Mouse (Mus musculus) lung, embryonic 14.5 days (tissue): ENCODE measurements around the gene Atp1a2. TPM values are rescaled to one million over a fixed set of nuclear protein-coding genes. Genes with fewer than 3 reads are reported as not detected.

Source experiments
- ATAC-seq: fragments of 200-750 bp; cut with Nextera tagmentation; 2 replicates; pipeline ENCODE4 v1.8.0; 2017; ENCODE audit warnings: mild to moderate bottlenecking, moderate TSS enrichment, moderate library complexity; ENCODE audit not compliant: insufficient read depth
- DNase-seq: peaks from one replicate; pipeline ENCODE4 v3.0.0-alpha.2; 2015
- H3K27ac ChIP-seq: fragments of 300-500 bp; sonication (generic); 2 replicates; pipeline ENCODE4 v1.5.1; 2014; ENCODE audit warnings: low read depth, mild to moderate bottlenecking, moderate library complexity
- H3K27me3 ChIP-seq: fragments of 300-500 bp; sonication (generic); 2 replicates; pipeline ENCODE4 v1.6.1; 2014; ENCODE audit warnings: low read length, control low read depth; ENCODE audit not compliant: insufficient read depth
- H3K36me3 ChIP-seq: fragments of 300-500 bp; sonication (generic); 2 replicates; pipeline ENCODE4 v1.6.1; 2014; ENCODE audit warnings: control low read depth; ENCODE audit not compliant: insufficient read depth
- H3K4me1 ChIP-seq: fragments of 300-500 bp; sonication (generic); 2 replicates; pipeline ENCODE4 v1.6.1; 2014; ENCODE audit warnings: antibody characterized with exemption, control low read depth; ENCODE audit not compliant: insufficient read depth
- H3K4me2 ChIP-seq: fragments of 300-500 bp; sonication (generic); 2 replicates; pipeline ENCODE4 v1.6.1; 2014; ENCODE audit warnings: mild to moderate bottlenecking
- H3K4me3 ChIP-seq: fragments of 300-500 bp; sonication (generic); 2 replicates; pipeline ENCODE4 v1.5.1; 2014; ENCODE audit warnings: low read depth, low read length
- H3K9ac ChIP-seq: fragments of 300-500 bp; sonication (generic); 2 replicates; pipeline ENCODE4 v1.6.1; 2014
- H3K9me3 ChIP-seq: fragments of 300-500 bp; sonication (generic); 2 replicates; pipeline ENCODE4 v1.6.1; 2016; ENCODE audit warnings: low read depth, low read length, control low read depth
- CTCF ChIP-seq: IDR thresholded peaks from 2 replicates; pipeline ENCODE4 v1.5.1; 2016; ENCODE audit warnings: antibody characterized with exemption, low read depth
- WGBS: fragments of 180-500 bp; shearing (Covaris S2); extraction: QIAGEN DNeasy Blood & Tissue Kit; methylation state at CpG from one replicate; pipeline ENCODE4 v1.1.7; 2014; 5-methylcytosine and 5-hydroxymethylcytosine counted together
- polyA plus RNA-seq: library from polyadenylated mRNA; unstranded; fragments of >200 nt; fragmentation: Nextera tagmentation; extraction: Ambion mirVana; gene quantifications from 2 replicates; pipeline ENCODE4 v1.2.1, GENCODE M21; 2014

Gene Atp1a2
- polyA plus RNA-seq, 1 experiment from 2014 or later, result 1.3 TPM

- peak overlapping the region; percentile 46 for H3K9ac ChIP-seq
- no peaks in the 10 kb centered on the region for H3K27me3 ChIP-seq
- H3K4me3 ChIP-seq, result peak overlapping the region; percentile 10; the same call in 1 of the 2 replicates
- no peaks in the 10 kb centered on the region for H3K36me3 ChIP-seq
- DNase-seq, result peak; percentile 99
- TF ChIP-seq CTCF, result peak; percentile 96
- peaks cover 8% of the 10 kb centered on the region for H3K4me1 ChIP-seq
- peak overlapping the region; percentile 65 for H3K27ac ChIP-seq
- no peaks in the 10 kb centered on the region for H3K9me3 ChIP-seq
- ATAC-seq, result peak; percentile 71
- under 1% methylated on average over 14 of the region's 14 CpGs for WGBS
- H3K4me2 ChIP-seq, result peak overlapping the region; percentile 57
Measured at GRCm38 (mm10) chr1:172309699-172310398, 12.0 kb upstream of the Atp1a2 start.

- DNase-seq, result no peak
- no peaks in the 10 kb centered on the region for H3K27me3 ChIP-seq
- no peaks in the 10 kb centered on the region for H3K36me3 ChIP-seq
- H3K9me3 ChIP-seq, result no peaks in the 10 kb centered on the region
- H3K4me1 ChIP-seq, result peaks cover 8% of the 10 kb centered on the region
- H3K4me2 ChIP-seq, result no peak overlapping the region
- peak overlapping the region; percentile 88 for H3K27ac ChIP-seq
- no peak overlapping the region for H3K9ac ChIP-seq
- TF ChIP-seq CTCF, result no peak
- ATAC-seq, result no peak
- no peak overlapping the region for H3K4me3 ChIP-seq
- 82% methylated on average over 1 of the region's 1 CpGs for WGBS
Measured at GRCm38 (mm10) chr1:172308409-172308808, 10.5 kb upstream of the Atp1a2 start.

GRCm38 (mm10) chr1:172307936-172308335 lies 10.1 kb upstream of the Atp1a2 start:
- H3K27ac ChIP-seq, result peak overlapping the region; percentile 88
- no peak overlapping the region for H3K4me2 ChIP-seq
- ATAC-seq (peak; percentile 33), DNase-seq (peak; percentile 75)
- no peaks in the 10 kb centered on the region for H3K36me3 ChIP-seq
- peaks cover 3% of the 10 kb centered on the region for H3K4me1 ChIP-seq
- WGBS, result 57% methylated on average over 10 of the region's 10 CpGs
- TF ChIP-seq CTCF, result no peak
- no peaks in the 10 kb centered on the region for H3K9me3 ChIP-seq
- no peak overlapping the region for H3K4me3 ChIP-seq
- H3K9ac ChIP-seq, result no peak overlapping the region
- H3K27me3 ChIP-seq, result no peaks in the 10 kb centered on the region

- TF ChIP-seq CTCF, result no peak
- H3K27ac ChIP-seq, result peak overlapping the region; percentile 88; the same call in 1 of the 2 replicates
- 58% methylated on average over 6 of the region's 6 CpGs for WGBS
Measured at GRCm38 (mm10) chr1:172306885-172307284, 9.0 kb upstream of the Atp1a2 start.

GRCm38 (mm10) chr1:172306196-172306595 lies 8.3 kb upstream of the Atp1a2 start:
- no peaks in the 10 kb centered on the region for H3K9me3 ChIP-seq
- WGBS, result 59% methylated on average over 4 of the region's 4 CpGs
- H3K9ac ChIP-seq, result no peak overlapping the region
- no peaks in the 10 kb centered on the region for H3K36me3 ChIP-seq
- no peak overlapping the region for H3K27ac ChIP-seq
- TF ChIP-seq CTCF, result no peak
- no peak overlapping the region for H3K4me3 ChIP-seq
- ATAC-seq (no peak), DNase-seq (no peak)
- H3K4me2 ChIP-seq, result no peak overlapping the region
- H3K4me1 ChIP-seq, result no peaks in the 10 kb centered on the region; the same call in 1 of the 2 replicates
- H3K27me3 ChIP-seq, result no peaks in the 10 kb centered on the region

More at GRCm38 (mm10) chr1:172306885-172307284, 9.0 kb upstream of the Atp1a2 start:
- Histone ChIP-seq H3K4me2 (no peak overlapping the region), H3K4me3 (no peak overlapping the region), H3K27me3 (no peaks in the 10 kb centered on the region), H3K9ac (peak overlapping the region; percentile 6; the same call in 1 of the 2 replicates), H3K36me3 (no peaks in the 10 kb centered on the region), H3K9me3 (no peaks in the 10 kb centered on the region), H3K4me1 (no peaks in the 10 kb centered on the region; the same call in 1 of the 2 replicates)
- no peak for DNase-seq
- ATAC-seq, result no peak

- H3K4me2 ChIP-seq, result no peak overlapping the region
- 65% methylated on average over 3 of the region's 3 CpGs for WGBS
- ATAC-seq (no peak), DNase-seq (peak; percentile 42)
- no peaks in the 10 kb centered on the region for H3K36me3 ChIP-seq
- no peaks in the 10 kb centered on the region for H3K27me3 ChIP-seq
- no peaks in the 10 kb centered on the region; the same call in 1 of the 2 replicates for H3K4me1 ChIP-seq
- H3K9me3 ChIP-seq, result no peaks in the 10 kb centered on the region
- H3K4me3 ChIP-seq, result no peak overlapping the region
- peak; percentile 50 for TF ChIP-seq CTCF
- H3K27ac ChIP-seq, result no peak overlapping the region
- no peak overlapping the region for H3K9ac ChIP-seq
Measured at GRCm38 (mm10) chr1:172305635-172306034, 7.8 kb upstream of the Atp1a2 start.

GRCm38 (mm10) chr1:172305153-172305552 lies 7.3 kb upstream of the Atp1a2 start:
- ATAC-seq, result no peak
- H3K4me1 ChIP-seq, result no peaks in the 10 kb centered on the region; the same call in 1 of the 2 replicates
- no peak for TF ChIP-seq CTCF
- H3K36me3 ChIP-seq, result no peaks in the 10 kb centered on the region
- WGBS, result 86% methylated on average over 2 of the region's 2 CpGs
- DNase-seq, result no peak
- H3K9me3 ChIP-seq, result no peaks in the 10 kb centered on the region
- H3K4me2 ChIP-seq, result no peak overlapping the region
- H3K4me3 ChIP-seq, result no peak overlapping the region
- no peak overlapping the region for H3K27ac ChIP-seq
- H3K27me3 ChIP-seq, result no peaks in the 10 kb centered on the region
- no peak overlapping the region for H3K9ac ChIP-seq
